Mouse (Mus musculus): Measurements from ENCODE around the gene Exosc5. TPM values are rescaled to one million over a fixed set of nuclear protein-coding genes. Genes with fewer than 3 reads are reported as not detected.

Gene Exosc5
- total and polyA plus RNA-seq, 3 experiments: 105 to 125 (median 123) TPM

DNA sequence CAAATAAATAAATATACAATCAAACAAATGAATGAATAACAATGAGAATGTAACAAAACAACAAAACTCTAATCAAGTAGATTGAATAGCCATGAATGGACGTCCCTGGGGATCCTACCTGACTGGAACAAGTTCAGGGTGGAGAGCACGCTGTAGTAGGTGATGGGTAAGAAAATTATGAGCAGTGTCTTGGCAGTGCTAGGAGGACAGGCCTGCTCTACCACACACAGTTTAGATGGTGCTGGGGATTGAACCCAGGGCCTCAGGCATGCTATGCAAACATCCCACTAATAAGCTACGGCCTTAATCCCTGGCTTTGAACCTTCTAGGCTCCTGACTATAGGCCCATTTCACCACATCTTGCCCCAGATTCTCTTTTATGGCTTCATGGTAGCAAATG, 58.5 kb downstream of the Exosc5 start:
- peaks cover 55 to 72% of the 10 kb centered on the region in 2 experiments for H3K36me3 ChIP-seq (replicated peaks in 1 of 2; ENCODE audit: control insufficient read depth in 1 of 2, insufficient read depth in 1 of 2, low read length in 1 of 2)
- H3K9me3 ChIP-seq (replicated peaks; ENCODE audit: low read length): no peaks in the 10 kb centered on the region
- peak overlapping the region; percentile 88 for H3K9ac ChIP-seq (ENCODE audit: insufficient read depth, low read depth)
- no peaks in the 10 kb centered on the region for H3K27me3 ChIP-seq (replicated peaks)
- no peak for DNase-seq (ENCODE audit: extremely low read depth)
- TF ChIP-seq EP300 (IDR thresholded peaks at IDR 0.05; ENCODE audit: low read length): no peak
- TF ChIP-seq ELF1 (IDR thresholded peaks at IDR 0.05; ENCODE audit: low read depth, low read length): no peak
- TF ChIP-seq HCFC1 (IDR thresholded peaks at IDR 0.05; ENCODE audit: low read depth, low read length): no peak
- TF ChIP-seq TCF12 (IDR thresholded peaks at IDR 0.05; ENCODE audit: low read depth, low read length): no peak
- TF ChIP-seq SMC3 (IDR thresholded peaks at IDR 0.05; ENCODE audit: low read depth, low read length): no peak
- no peak for TF ChIP-seq ZMIZ1 (IDR thresholded peaks at IDR 0.05; ENCODE audit: low read depth, low read length)
- TF ChIP-seq MAX (IDR thresholded peaks at IDR 0.05; ENCODE audit: low read length): no peak
- TF ChIP-seq KAT2A (IDR thresholded peaks at IDR 0.05; ENCODE audit: insufficient replicate concordance, low read length): no peak
- TF ChIP-seq POLR2A (IDR thresholded peaks at IDR 0.05; ENCODE audit: low read depth, low read length): no peak
- TF ChIP-seq MXI1 (IDR thresholded peaks at IDR 0.05; ENCODE audit: low read depth, low read length): no peak
- TF ChIP-seq POLR2AphosphoS2 (IDR thresholded peaks at IDR 0.05; ENCODE audit: low read depth, low read length): no peak
- TF ChIP-seq MAFK (IDR thresholded peaks at IDR 0.05; ENCODE audit: insufficient replicate concordance, low read length): no peak
- peaks cover 15% of the 10 kb centered on the region for H3K79me2 ChIP-seq (replicated peaks; ENCODE audit: control insufficient read depth, extremely low read depth, insufficient read depth, poor library complexity, severe bottlenecking)
- in situ Hi-C loops (cut with MboI; ENCODE audit: low pct_ligation_motif_present, low pct_unique_long_range_greater_than_20kb, low sequenced_read_pairs) (loop anchor here (5.0 kb wide), 1 partner anchor 35 kb away; the partner anchor contains the start of gene Hnrnpul1), dilution Hi-C loops (cut with MboI; ENCODE audit: extremely low pct_ligation_motif_present, extremely low pct_unique_long_range_greater_than_20kb, low sequenced_read_pairs) (no loop called here)
- peak overlapping the region; percentile 86 for H3K4me2 ChIP-seq (ENCODE audit: insufficient read depth, low read depth, poor library complexity, severe bottlenecking)
- peak overlapping the region in 1 of 3 experiments; percentile 12 for H3K4me3 ChIP-seq (replicated peaks in 1 of 3; ENCODE audit: low read depth in 2 of 3, low read length in 2 of 3, poor library complexity in 1 of 3)
- H3K27ac ChIP-seq (ENCODE audit: insufficient read depth, low read depth): no peak overlapping the region
- peaks cover 3 to 40% of the 10 kb centered on the region in 2 experiments for H3K4me1 ChIP-seq (ENCODE audit: control insufficient read depth in 1 of 2, insufficient read depth in 2 of 2)

DNA sequence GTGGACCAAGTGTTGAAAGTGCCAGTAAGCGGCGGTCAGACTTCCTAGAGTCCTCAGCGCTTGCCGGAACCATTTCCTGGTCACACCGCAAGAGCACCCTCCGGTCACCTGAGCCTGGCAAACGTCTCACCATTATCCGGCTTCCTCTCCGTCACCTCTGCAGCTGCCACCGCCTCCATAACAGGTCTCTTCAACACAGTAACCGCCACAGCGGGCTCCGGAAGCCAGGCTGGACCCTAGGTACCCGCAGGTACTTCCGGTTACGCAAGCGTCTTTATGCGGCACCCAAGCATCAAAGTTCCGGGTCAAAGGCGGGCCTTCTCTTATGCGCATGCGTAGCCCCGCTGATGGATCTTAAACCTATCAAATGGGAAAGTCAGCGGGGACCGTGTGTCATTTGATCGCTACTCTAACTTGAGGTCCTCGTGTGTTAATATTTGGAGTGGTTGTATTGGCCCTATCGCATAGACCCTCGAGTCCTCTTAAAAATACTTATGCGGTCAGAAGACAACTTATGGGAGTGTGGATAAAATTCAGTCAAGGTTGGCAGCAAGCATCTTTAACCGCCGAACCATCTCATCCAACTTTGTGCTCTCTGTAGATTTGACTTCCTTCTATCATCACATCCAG, 59.9 kb downstream of the Exosc5 start, which contains the start of gene Ccdc97:
Ccdc97 (minus strand) TSS at position 301 of the 630 bp plus-strand sequence.
- Histone ChIP-seq H3K9ac (ENCODE audit: insufficient read depth, low read depth) (peak within 1 kb of the TSS; percentile 88), H3K27me3 (replicated peaks) (no peaks in the 10 kb centered on the region), H3K36me3 (replicated peaks in 1 of 2; ENCODE audit: control insufficient read depth in 1 of 2, insufficient read depth in 1 of 2, low read length in 1 of 2) (peaks cover 54 to 72% of the 10 kb centered on the region in 2 experiments), H3K4me2 (ENCODE audit: insufficient read depth, low read depth, poor library complexity, severe bottlenecking) (peak within 1 kb of the TSS; percentile 86), H3K9me3 (replicated peaks; ENCODE audit: low read length) (no peaks in the 10 kb centered on the region), H3K4me1 (ENCODE audit: control insufficient read depth in 1 of 2, insufficient read depth in 2 of 2) (peaks cover 3 to 27% of the 10 kb centered on the region in 2 experiments; a peak in 3 of 4 replicates), H3K79me2 (replicated peaks; ENCODE audit: control insufficient read depth, extremely low read depth, insufficient read depth, poor library complexity, severe bottlenecking) (peaks cover 15% of the 10 kb centered on the region), H3K4me3 (replicated peaks in 1 of 3; ENCODE audit: low read depth in 2 of 3, low read length in 2 of 3, poor library complexity in 1 of 3) (peak within 1 kb of the TSS; percentile 66 to 99 (median 72)), H3K27ac (ENCODE audit: insufficient read depth, low read depth) (peak within 1 kb of the TSS; percentile 61)
- dilution Hi-C loops (cut with MboI; ENCODE audit: extremely low pct_ligation_motif_present, extremely low pct_unique_long_range_greater_than_20kb, low sequenced_read_pairs) (no loop called here), in situ Hi-C loops (cut with MboI; ENCODE audit: low pct_ligation_motif_present, low pct_unique_long_range_greater_than_20kb, low sequenced_read_pairs) (loop anchor here (5.0 kb wide), 1 partner anchor 33 kb away; the partner anchor contains the start of gene Hnrnpul1)
- DNase-seq (ENCODE audit: extremely low read depth): peak; percentile 98
- TF ChIP-seq MEF2A (IDR thresholded peaks at IDR 0.05; ENCODE audit: borderline replicate concordance, low read depth, low read length) (peak; percentile 34; the same call in 1 of the 2 replicates), ZKSCAN1 (IDR thresholded peaks at IDR 0.05; ENCODE audit: borderline replicate concordance, low read depth, low read length) (no peak), MAFK (IDR thresholded peaks at IDR 0.05; ENCODE audit: insufficient replicate concordance, low read length) (0 out of 2 replicates have a peak, but pooled peaks have one; percentile 4), KAT2A (IDR thresholded peaks at IDR 0.05; ENCODE audit: insufficient replicate concordance, low read length) (peak; percentile 76; the same call in 1 of the 2 replicates), MYC (IDR thresholded peaks at IDR 0.05; ENCODE audit: low read depth, low read length) (0 out of 2 replicates have a peak, but pooled peaks have one; percentile 50), CHD2 (IDR thresholded peaks at IDR 0.05; ENCODE audit: low read length) (peak; percentile 81), EP300 (IDR thresholded peaks at IDR 0.05; ENCODE audit: low read length) (no peak), CTCF (conservative IDR thresholded peaks at IDR 0.05 in 1 of 2, IDR thresholded peaks at IDR 0.05 in 1 of 2; ENCODE audit: low read depth in 2 of 2, low read length in 2 of 2) (no peak), ETS1 (conservative IDR thresholded peaks at IDR 0.05; ENCODE audit: low read depth, low read length) (peak; percentile 25), ZNF384 (IDR thresholded peaks at IDR 0.05; ENCODE audit: low read depth, low read length) (no peak), ZMIZ1 (IDR thresholded peaks at IDR 0.05; ENCODE audit: low read depth, low read length) (peak; percentile 87; the same call in 1 of the 2 replicates), SMC3 (IDR thresholded peaks at IDR 0.05; ENCODE audit: low read depth, low read length) (no peak), POLR2A (IDR thresholded peaks at IDR 0.05; ENCODE audit: low read depth, low read length) (peak; percentile 80), USF1 (IDR thresholded peaks at IDR 0.05; ENCODE audit: low read depth, low read length) (no peak; the same call in 1 of the 2 replicates), USF2 (conservative IDR thresholded peaks at IDR 0.05; ENCODE audit: low read depth, low read length) (no peak), ELF1 (IDR thresholded peaks at IDR 0.05; ENCODE audit: low read depth, low read length) (peak; percentile 95), GABPA (IDR thresholded peaks at IDR 0.05; ENCODE audit: insufficient replicate concordance, low read depth, low read length) (no peak), TCF12 (IDR thresholded peaks at IDR 0.05; ENCODE audit: low read depth, low read length) (peak; percentile 51), HCFC1 (IDR thresholded peaks at IDR 0.05; ENCODE audit: low read depth, low read length) (peak; percentile 89), SIN3A (IDR thresholded peaks at IDR 0.05; ENCODE audit: low read length) (peak; percentile 87), ZC3H11A (IDR thresholded peaks at IDR 0.05; ENCODE audit: low read depth, low read length) (no peak), MAX (IDR thresholded peaks at IDR 0.05; ENCODE audit: low read length) (peak; percentile 62), IRF4 (IDR thresholded peaks at IDR 0.05; ENCODE audit: low read depth, low read length) (0 out of 2 replicates have a peak, but pooled peaks have one; percentile 10), E2F4 (IDR thresholded peaks at IDR 0.05; ENCODE audit: insufficient replicate concordance, low read depth, low read length) (peak; percentile 65; the same call in 1 of the 2 replicates), PAX5 (IDR thresholded peaks at IDR 0.05; ENCODE audit: low read length) (no peak), JUN (IDR thresholded peaks at IDR 0.05; ENCODE audit: insufficient read depth, low read depth, low read length) (no peak), MXI1 (IDR thresholded peaks at IDR 0.05; ENCODE audit: low read depth, low read length) (peak; percentile 84; the same call in 1 of the 2 replicates)
